Mouse (Mus musculus) forelimb bud, embryonic 11.5 days (tissue): ENCODE data around the gene Tmem207.
"Not testable (repeated sequence)": the region's sequence is repeated elsewhere in the genome, so short reads cannot be mapped to it uniquely, and the experiment has no call there.

Experiments used
- DNase-seq: peaks from one replicate; pipeline ENCODE4 v3.0.0-alpha.2; 2012; ENCODE audit warnings: low read depth, low spot score

Tmem207 gene

GRCm38 (mm10) chr16:26526669-26527068 is at the start of gene Tmem207:
Tmem207 (minus strand) TSS chr16:26526769.
- DNase-seq: no peak

GRCm38 (mm10) chr16:26574173-26574572 is 47.6 kb upstream of the Tmem207 start:
- DNase-seq: no peak

- DNase-seq: no peak
Observed at GRCm38 (mm10) chr16:26571836-26572235, 45.3 kb upstream of the Tmem207 start.

- DNase-seq: no peak
Observed at GRCm38 (mm10) chr16:26569387-26569978, 42.9 kb upstream of the Tmem207 start.

GRCm38 (mm10) chr16:26562771-26563170 is 36.2 kb upstream of the Tmem207 start:
- no peak for DNase-seq

- DNase-seq: no peak
Observed at GRCm38 (mm10) chr16:26561743-26562142, 35.2 kb upstream of the Tmem207 start.

- DNase-seq: no peak
Observed at GRCm38 (mm10) chr16:26558797-26559196, 32.2 kb upstream of the Tmem207 start.

GRCm38 (mm10) chr16:26552234-26552633 is 25.7 kb upstream of the Tmem207 start:
- no peak for DNase-seq

- no peak for DNase-seq
Observed at GRCm38 (mm10) chr16:26549221-26549620, 22.7 kb upstream of the Tmem207 start.

- no peak for DNase-seq
Observed at GRCm38 (mm10) chr16:26546879-26547206, 20.3 kb upstream of the Tmem207 start.

GRCm38 (mm10) chr16:26546170-26546878 is 19.8 kb upstream of the Tmem207 start:
- no peak for DNase-seq

- no peak for DNase-seq
Observed at GRCm38 (mm10) chr16:26532287-26532686, 5.7 kb upstream of the Tmem207 start.

GRCm38 (mm10) chr16:26530451-26530850 is 3.9 kb upstream of the Tmem207 start:
- DNase-seq: no peak

GRCm38 (mm10) chr16:26527931-26528666 is 1.5 kb upstream of the Tmem207 start:
- no peak for DNase-seq

- DNase-seq: no peak
Observed at GRCm38 (mm10) chr16:26525832-26526231, 737 bp downstream of the Tmem207 start.

GRCm38 (mm10) chr16:26519596-26519995 is 7.0 kb downstream of the Tmem207 start:
- peak; percentile 35 for DNase-seq

GRCm38 (mm10) chr16:26504961-26505360 is 21.6 kb downstream of the Tmem207 start:
- no peak for DNase-seq

- no peak for DNase-seq
Observed at GRCm38 (mm10) chr16:26500738-26501137, 25.8 kb downstream of the Tmem207 start.

- DNase-seq: not testable (repeated sequence)
Observed at GRCm38 (mm10) chr16:26499705-26500104, 26.9 kb downstream of the Tmem207 start.

GRCm38 (mm10) chr16:26495721-26496120 is 30.8 kb downstream of the Tmem207 start:
- peak; percentile 17 for DNase-seq

- peak; percentile 61 for DNase-seq
Observed at GRCm38 (mm10) chr16:26471254-26471653, 55.3 kb downstream of the Tmem207 start.

- no peak for DNase-seq
Observed at GRCm38 (mm10) chr16:26466535-26466934, 60.0 kb downstream of the Tmem207 start.

- no peak for DNase-seq
Observed at GRCm38 (mm10) chr16:26462835-26463234, 63.7 kb downstream of the Tmem207 start, which contains the start of gene Cldn16. Cldn16 (plus strand) TSS chr16:26463135.
